Mouse (Mus musculus) CH12.LX (cell line): Measurements from ENCODE around the gene Sema7a.

ENCODE experiments used
- CTCF ChIP-seq, 2 experiments: IDR thresholded peaks in 1 of 2; conservative IDR thresholded peaks in 1 of 2; 2 replicates each; pipeline ENCODE4 v1.5.1; 2011 to 2012; ENCODE audit warnings: low read depth in 2 of 2, low read length in 2 of 2, improper control_type of control experiment in 1 of 2, inconsistent platforms in 1 of 2, mild to moderate bottlenecking in 1 of 2, moderate library complexity in 1 of 2
- EP300 ChIP-seq: IDR thresholded peaks from 2 replicates; pipeline ENCODE4 v1.6.1; 2011; ENCODE audit warnings: low read length, improper control_type of control experiment
- HCFC1 ChIP-seq: IDR thresholded peaks from 2 replicates; pipeline ENCODE4 v1.6.1; 2012; ENCODE audit warnings: low read depth, mild to moderate bottlenecking, inconsistent platforms, low read length, improper control_type of control experiment

DNA sequence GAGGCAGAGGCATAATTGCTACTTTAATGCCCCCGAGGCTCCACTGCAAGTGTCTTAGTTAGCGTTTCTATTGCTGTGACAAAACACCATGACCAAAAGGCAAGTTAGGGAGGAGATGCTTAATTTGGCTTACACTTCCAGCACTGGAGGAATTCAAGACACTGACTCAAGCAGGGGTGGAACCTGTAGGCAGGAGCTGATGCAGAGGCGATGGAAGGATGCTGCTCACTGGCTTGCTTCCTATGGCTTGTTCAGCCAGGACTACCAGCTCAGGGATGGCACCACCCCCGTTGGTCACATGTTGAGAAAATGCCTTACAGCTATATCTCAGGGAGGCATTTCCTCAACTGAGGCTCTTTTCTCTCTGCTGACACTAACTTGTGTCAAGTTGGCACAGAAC, 37.8 kb upstream of the Sema7a start:
- TF ChIP-seq CTCF (conservative IDR thresholded peaks at IDR 0.05 in 1 of 2, IDR thresholded peaks at IDR 0.05 in 1 of 2; ENCODE audit: low read depth in 2 of 2, low read length in 2 of 2): no peak
- TF ChIP-seq HCFC1: no peak
- TF ChIP-seq EP300: no peak
